Mouse (Mus musculus) heart, postnatal 10 days (tissue): ENCODE data around the gene Tmem30a. TPM values are rescaled to one million over a fixed set of nuclear protein-coding genes. Genes with fewer than 3 reads are reported as not detected.

Source experiments
- DNase-seq, 2 experiments: peaks; one replicate each; pipeline ENCODE4 v3.0.0; 2021
- intact Hi-C: fragments of 180-260 bp; cut with DNase I; formaldehyde crosslinking; loops from one replicate; pipeline ENCODE4 v1.15.1; 2025
- total RNA-seq, 2 experiments: library from RNA; stranded (reverse); gene quantifications; 2 replicates each; pipeline ENCODE4 v1.2.3; 2021

The Tmem30a gene
- total RNA-seq: 10 to 100 TPM; 69.8 to 73.4 TPM

DNA sequence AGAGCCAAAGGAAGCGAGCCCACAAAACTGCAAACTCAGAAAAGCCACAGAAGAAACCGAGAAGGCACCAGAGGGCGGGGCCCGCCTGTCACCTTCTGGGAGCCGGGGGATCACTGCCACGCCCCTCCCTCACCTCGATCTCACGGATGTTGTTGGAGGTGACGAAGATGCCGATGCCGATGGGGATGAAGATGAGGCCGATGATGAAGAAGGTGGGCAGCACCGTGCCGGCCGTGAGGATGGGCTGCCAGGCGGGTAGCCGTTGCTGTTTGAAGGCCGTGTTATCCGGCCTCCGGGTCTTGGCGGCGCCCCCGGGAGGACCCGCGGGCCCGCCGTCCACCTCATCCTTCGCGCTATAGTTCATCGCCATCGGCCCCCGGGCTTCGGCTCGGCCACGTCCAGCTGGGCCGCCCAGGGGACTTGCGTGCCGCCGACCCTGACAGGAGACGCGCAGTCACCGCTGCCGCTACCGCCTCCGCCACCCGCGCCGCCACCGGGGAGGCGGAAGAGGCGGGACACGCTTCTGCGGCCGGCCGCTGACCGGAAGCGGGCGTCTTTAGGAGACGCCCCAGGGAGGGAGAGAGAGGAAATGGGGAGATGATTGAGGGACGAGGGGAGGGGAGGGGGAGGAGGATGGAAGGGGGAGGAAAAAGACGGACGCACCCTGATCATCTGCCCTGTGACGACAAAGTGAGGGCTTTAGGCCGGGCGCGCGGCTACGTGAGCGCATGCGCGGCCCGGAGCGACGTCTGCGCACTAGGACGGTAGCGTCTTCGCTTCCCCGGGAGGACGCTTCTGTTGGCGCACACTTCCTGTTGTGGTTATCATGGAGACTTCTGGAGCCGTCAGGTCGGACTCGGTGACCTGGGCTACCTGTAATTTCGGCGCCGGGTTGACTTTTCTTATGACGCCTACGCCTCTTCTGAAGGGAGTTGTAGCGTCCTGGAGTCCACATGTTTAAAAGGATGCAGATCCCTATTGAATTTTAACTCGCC is at the start of gene Tmem30a:
Gene Tmem30a (minus strand): TSS at position 667 of the 995 bp plus-strand sequence.
- peak; percentile 96 for DNase-seq
- intact Hi-C loops: loop anchor here (2.0 kb wide), 1 partner anchor 30 kb away; no protein-coding TSS in a partner anchor

DNA sequence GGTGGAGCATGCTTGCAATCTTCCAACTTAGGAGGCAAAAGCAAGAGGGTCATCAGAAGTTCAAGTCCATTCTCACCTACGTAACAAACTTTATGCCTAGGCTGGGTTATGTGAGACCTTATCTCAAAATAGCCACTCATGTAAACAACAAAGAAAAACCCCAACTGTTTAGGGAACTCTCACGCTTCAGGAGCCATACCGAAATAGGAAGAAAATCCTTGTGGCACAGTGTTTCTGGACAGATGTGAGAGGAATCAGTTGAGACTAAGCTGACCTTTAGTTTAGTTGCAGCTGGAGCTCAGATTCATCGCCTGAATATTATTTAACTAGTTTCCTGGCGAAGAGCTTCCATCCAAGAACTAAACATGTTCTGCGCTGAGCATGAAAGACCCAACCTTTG is 49.3 kb upstream of the Tmem30a start:
- intact Hi-C loops: no loop called here
- DNase-seq: no peak

DNA sequence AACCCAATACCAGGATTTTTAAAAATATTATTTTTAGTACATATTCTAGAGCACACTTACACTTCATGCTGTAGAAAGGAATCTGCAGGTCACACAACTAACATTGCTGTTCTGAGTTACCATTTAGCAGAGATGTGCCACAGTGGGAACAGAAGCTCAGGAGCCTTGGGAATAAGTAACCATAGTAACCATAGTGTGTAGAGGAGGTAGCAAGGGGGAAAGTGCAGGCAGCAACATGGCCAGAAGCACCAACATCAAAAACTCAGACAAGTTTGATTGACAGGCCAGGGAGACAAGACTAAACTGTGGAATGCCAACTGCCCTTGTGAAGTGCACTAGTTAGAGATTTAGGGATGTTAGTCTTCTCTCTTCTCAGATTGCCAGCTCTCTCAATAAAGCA is 48.7 kb upstream of the Tmem30a start:
- intact Hi-C loops: no loop called here
- DNase-seq: no peak

DNA sequence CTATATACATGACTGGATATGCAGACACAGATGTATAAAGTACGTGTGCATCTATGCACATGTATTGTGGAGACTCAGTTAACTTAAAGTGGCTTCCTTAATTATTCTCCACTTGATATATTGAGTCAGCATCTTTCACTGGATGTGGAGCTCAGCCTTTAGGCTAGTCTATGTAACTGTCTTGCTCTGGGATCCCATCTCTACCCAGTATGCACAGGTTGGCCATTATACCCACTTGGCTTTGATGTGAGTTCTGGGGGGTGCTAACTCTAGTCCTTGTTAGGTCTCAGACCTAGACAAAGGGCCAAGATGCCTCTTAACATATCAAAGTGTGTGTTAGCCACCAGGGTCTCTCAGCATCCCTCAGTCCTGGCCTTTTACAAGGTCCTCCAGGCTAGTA is 38.0 kb upstream of the Tmem30a start:
- no peak for DNase-seq
- intact Hi-C loops: no loop called here

DNA sequence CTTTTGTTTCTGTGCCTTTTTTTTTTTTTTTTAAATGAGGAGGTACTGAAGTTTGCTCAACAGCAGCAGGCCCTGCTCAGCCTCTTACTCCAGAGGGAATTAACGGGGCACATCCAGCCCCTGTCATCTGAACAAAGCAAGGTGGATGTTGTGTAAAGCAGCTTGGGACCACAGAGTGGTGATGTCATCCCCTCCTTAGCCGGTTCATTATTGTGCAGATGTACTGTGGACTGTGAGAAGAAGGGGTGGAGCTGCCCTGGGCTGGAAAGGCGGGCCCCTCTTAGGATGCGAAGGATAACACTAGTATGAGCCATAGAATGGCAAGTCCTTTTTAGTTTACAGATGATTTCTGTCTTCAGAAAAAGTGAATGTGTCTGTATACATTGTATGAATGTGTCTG is 37.6 kb upstream of the Tmem30a start:
- no peak for DNase-seq
- intact Hi-C loops: no loop called here

DNA sequence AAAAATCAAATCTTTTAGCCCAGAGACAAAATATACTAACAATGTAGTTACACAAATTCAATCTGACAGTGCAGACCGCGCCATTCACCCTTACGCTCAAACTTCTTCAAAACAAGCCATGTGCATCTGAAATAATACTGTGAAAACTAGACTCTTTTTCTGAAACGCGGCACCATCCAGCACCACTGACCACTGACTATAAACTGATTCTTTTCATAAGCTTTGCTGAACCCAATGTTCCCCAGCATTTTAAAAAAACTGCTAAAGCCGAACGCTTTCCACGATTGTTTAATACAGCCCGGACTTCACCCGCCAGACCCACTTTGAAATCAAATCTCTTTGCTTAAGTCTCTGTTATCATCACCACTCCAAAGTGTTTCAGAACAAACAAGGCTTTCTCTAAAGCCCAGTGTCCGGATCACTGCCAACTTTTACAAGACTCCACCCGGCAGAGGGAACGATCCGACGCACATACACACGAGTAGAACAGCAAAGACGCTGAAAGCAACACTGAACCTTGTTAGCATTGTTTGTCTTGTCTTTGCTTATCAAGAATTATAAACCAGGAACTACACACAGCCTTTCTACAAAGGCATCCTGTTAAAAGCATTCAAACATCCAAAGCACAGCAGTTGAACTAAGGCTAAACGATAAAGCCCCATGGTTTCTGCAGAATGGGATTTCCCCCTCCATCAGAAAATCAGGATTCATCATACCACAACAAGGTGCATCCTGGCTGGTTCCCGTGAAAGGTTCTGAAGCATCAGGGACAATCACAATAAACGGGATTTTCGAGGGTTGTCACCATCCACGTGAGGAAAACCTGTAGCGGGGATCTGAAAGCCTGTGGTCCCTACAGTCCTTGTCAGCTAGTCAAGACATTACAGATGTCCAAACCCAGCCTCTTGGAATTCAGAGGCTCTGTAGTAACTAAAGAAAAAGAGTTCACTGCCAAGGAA is 36.8 kb upstream of the Tmem30a start:
- intact Hi-C loops: no loop called here
- peak; percentile 44 to 48 for DNase-seq

DNA sequence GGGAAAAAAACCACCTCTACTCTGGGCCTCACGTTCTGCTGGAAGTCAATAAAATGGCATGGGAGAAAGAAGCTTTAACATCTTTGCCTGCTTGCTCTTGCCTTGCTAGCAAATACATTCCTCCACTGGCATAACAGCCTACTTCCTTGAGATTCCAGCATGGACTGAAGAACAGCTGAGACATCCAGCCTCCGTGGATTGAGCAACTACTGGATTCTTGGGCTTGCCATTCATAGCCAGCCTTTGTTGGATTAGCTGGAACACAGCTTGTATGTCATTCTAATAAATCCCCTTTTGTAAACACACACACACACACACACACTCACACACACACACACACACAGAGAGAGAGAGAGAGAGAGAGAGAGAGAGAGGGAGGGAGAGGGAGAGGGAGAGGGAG is 33.8 kb upstream of the Tmem30a start:
- intact Hi-C loops: no loop called here
- no peak for DNase-seq

DNA sequence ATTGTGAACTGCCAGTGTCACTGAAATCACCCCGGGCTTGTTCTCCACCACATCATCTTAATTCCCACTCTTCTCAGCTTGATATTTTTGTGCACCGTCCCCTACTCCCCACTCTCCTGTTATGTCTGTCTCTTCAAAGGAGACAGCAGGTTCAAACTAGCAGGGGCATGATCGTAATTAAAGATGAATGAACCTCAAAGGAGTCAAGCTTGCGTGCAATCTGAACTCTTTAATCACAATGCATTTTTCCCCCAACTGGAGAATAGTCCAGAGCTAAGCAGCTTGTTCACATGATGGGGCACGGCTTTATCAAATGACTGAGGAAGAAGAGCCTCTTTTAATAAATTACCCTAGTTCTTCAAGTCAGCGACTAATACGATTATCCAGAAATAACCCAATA is 32.2 kb upstream of the Tmem30a start:
- DNase-seq: no peak
- intact Hi-C loops: no loop called here

DNA sequence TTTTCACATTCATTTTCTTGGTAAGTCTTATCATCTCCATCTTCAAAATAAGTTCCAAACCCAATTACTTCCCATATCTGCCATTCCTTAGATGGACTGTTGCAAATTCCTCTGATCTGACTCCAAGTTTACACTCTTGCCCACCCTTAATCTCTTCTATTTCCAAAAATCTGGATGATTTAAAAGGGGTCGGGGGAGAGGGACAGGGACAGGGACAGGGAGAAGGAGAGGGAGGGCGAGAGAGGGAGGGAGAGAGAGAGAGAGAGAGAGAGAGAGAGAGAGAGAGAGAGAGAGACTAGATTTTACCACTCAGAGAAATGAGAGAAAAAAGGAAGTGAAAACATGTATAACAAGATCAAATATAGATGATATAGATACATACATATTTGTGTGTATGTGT is 30.5 kb upstream of the Tmem30a start:
- no peak for DNase-seq
- intact Hi-C loops: no loop called here

DNA sequence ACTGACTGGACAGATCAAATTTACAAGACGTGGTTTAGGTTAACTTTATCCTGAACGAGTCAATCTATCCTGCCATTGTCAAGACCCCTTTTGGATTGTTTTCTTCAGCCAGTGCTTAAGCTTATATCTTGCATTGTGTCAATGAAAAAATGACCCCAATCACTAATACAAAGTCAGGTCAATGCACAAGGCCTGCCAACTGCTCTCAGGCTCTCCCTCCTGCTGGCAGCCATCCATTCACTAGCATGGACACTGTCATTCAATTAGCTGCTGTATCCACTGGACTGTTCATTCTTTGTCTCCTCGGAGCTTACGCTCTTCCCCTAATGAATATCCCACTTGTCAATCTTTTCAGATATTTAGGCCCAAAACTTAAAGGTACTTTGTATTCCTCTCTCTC is 30.1 kb upstream of the Tmem30a start:
- no peak for DNase-seq
- intact Hi-C loops: no loop called here

DNA sequence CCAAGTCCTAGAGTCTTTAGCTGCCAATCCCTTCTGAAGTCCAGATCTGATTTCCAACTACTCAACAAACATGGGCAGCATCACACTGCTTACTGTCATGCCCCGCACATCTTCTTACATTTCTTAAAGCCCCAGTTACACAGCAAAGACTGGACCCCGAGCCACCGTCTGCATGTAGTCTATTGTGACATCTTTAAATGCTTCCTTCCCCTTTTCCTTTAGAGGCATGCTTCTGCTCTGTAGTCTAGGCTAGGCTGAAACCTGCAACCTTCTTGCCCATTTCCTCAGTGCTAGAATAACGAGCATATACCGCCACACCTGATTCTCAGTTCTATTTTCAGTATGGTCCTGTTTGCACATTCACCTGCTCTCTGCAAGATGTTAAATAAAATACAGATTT is 23.2 kb upstream of the Tmem30a start:
- intact Hi-C loops: no loop called here
- no peak for DNase-seq

DNA sequence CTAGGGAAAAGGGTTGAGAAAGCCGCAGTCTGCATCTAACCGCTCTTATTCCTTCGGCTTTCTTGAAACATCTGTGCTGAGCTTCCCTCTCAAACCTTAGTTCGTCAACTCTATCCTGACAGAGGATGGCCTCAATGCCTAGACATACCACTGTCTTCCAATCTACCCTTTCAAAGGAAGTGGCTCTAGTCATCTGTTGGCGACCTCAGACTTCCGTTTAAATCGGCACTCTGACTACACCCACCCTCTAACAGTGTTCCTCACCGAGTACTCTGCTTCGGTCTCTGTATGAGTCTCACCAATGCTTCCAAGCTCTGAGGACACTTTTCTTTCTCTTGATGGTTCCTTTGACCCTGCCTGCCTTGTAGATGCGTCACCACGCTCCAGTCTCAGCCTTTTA is 22.7 kb upstream of the Tmem30a start:
- no peak for DNase-seq
- intact Hi-C loops: no loop called here

DNA sequence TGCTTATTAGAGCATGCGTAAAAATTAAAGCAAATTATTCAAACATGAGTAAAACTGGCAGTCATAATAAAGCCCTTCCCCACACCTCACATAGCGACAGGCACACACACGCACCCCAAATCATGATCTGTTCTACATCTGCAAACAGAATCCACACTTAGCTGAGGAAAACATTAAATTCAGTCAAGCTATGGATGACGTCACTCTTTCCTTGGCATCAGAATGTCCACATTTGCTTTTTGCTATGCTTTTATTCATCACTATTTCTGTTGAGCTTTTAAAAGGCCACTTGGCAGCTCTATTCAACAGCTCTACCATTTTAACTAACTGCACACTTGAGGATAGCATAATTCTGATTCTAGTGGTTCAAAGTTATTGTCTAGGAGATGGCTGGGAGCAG is 21.3 kb upstream of the Tmem30a start:
- no peak for DNase-seq
- intact Hi-C loops: loop anchor here (5.0 kb wide), 1 partner anchor 53 kb away; no protein-coding TSS in a partner anchor

DNA sequence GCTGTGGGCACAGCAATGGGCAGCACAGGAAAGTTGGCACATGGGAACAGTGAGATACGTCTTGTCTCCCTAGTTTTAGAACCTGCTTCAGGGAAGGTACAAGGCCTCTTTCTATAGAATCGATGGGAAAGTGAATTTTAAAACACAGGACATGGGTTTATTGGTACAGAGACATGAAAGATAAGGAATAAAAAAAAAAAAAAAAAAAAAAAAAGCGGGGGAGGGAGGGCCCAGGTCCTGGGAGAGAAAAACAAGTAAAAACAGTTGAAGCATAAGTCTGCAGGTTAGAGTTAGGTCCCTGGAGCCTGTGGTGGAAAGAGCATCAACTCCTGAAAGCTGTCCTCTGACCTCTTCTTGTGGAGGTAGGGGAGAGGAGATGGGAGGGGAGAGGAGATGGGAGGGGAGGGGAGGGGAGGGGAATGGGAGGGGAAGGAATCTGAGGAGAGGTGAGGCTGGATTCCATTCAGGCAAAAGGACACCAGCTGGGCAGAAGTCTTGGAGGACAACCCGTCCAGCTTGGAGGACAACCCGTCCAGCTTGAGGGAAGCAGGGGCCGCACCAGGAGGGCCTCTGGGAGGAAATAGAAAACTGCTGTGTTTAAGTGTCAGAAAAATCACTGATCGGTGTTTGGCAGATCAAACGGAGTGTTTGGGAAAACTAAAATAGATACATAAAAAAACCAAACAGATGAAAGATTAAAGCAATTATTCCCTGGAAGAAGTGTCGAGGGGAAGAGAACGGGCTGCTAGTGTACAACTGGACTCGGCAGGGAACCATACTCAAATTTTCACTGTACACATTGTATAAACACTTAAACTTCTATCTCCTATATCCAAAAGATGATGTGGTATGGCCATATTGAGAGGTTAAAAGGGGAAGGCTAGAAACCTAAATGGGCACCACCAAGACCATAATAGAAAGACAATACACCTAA is 17.9 kb upstream of the Tmem30a start:
- intact Hi-C loops: loop anchor here (5.0 kb wide), 1 partner anchor 56 kb away; no protein-coding TSS in a partner anchor
- no peak for DNase-seq

DNA sequence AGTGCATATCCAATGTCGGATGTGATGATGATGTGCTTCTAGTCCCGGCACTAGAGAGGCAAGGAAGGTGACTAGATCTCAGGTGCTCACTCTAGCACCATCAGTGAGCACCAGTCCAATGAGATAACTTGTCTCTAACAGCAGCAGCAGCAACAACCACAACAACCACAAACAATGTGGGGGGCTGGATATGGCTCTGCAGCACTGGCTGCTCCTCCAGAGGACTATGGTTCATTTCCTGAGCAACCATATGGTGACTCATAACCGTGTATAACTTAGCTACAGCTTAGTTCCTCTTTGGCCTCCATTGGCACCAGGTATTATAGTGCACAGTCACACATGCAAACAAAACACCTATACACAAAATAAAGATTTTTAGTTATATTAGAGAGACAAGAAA is 17.2 kb upstream of the Tmem30a start:
- intact Hi-C loops: loop anchor here (5.0 kb wide), 1 partner anchor 57 kb away; no protein-coding TSS in a partner anchor
- no peak for DNase-seq

DNA sequence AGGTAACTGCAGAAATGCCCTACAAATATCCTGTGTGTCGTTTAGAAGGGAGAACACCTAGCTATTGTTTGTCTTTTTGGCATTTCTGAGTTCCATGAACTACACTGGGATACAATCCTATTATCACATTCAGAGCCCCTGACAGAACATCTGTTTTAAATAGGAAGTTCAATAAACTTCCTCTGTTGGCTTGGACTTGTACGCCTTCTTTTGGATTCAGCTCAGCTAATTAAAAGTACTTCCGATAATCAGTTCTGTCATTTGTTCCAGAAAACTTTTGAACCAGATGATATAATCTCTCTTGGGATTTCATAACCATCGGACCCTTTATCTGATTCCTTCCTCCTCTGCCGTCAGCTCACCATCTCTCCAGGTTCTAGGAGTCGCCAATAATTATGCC is 16.1 kb upstream of the Tmem30a start:
- intact Hi-C loops: loop anchor here (2.0 kb wide), 1 partner anchor 75 kb away; no protein-coding TSS in a partner anchor
- no peak for DNase-seq

DNA sequence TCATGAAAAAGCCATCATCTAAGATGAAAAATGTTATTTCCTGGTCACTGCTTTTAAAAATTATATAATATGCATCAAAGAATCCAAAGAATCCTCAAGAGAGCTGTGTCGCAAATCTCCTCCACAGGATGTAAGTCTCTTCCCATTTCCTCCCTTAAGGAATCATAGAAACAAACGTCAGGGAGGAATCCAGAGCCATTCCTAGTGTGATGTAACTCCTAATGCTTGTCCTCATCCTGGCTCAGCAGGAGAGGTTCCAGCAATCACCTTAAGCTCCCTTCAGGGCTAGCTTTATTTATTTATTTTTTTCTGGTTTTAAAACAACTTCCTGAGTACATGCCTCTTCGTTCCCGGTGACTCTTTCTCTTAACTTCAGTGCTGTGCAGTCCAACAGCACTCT is 13.9 kb upstream of the Tmem30a start:
- intact Hi-C loops: no loop called here
- peak in 1 of 2 experiments; percentile 29 for DNase-seq

DNA sequence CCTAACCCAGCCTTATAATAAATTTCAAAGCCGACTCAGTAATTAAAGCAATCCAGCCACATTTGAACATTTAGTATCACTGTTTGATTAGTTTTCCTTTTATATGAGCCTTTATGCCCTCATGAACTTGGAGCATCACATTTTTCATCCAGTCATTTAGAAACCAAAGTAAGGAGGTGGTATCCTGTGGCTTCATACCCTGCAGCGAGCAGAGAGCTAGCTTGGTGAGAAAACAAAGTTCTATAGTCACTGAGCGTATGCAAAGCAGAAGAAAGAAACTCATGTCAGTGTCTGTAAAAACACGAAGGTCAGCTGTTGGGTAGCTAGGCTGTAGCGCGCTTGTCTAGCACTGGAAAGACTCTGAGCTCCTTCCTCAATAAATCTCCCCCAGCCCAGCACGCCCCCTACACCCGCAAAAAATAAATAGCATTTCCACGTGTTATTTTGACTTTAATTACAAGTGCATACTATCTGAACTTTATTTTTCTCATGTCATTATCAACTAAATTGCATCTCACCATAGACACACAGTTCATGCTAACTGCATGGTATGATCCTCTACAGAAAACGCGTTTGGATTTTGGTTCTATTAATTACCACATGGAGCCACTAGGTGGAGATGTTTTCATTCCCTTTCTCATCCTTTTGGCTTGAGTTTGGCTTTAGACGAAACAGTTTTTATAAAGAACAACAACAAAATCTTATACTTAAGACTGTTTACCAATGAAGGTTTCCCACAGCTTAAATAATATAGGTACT is 13.2 kb upstream of the Tmem30a start:
- intact Hi-C loops: loop anchor here (1.0 kb wide), 1 partner anchor 196 kb away; no protein-coding TSS in a partner anchor
- peak; percentile 44 to 65 for DNase-seq

DNA sequence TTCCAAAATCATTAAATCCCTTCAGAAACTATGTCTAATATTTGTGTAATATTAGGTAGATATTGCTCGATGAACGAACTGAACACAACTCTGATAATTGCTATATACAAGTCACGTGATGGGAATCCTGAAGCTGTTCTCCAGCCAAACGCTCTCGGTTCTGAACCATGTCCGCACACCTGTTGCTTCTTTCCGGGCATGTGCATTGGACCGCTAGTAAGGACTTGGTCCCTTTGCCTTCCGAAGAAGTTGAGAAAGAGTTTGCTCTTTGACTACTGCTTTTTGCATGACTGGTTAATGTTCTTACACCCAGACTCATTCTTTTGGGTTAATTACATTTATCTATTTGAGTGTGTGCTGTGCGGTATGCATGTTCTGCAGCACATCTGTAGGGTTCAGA is 12.1 kb upstream of the Tmem30a start:
- intact Hi-C loops: no loop called here
- no peak for DNase-seq
